Mouse (Mus musculus) mammary gland, adult 2 months (tissue): ENCODE measurements around the gene 2310050C09Rik. TPM values are rescaled to one million over a fixed set of nuclear protein-coding genes. Genes with fewer than 3 reads are reported as not detected.

Experiments used
- polyA plus RNA-seq: library from polyadenylated mRNA; depleted of rRNA; stranded (reverse); fragments of >200 nt; gene quantifications from 2 replicates; pipeline ENCODE4 v1.2.3, GENCODE M21; 2012; ENCODE audit warnings: low replicate concordance; rRNA removed

2310050C09Rik gene
- polyA plus RNA-seq = 0.25 and 9.0 TPM in 2 replicates

DNA sequence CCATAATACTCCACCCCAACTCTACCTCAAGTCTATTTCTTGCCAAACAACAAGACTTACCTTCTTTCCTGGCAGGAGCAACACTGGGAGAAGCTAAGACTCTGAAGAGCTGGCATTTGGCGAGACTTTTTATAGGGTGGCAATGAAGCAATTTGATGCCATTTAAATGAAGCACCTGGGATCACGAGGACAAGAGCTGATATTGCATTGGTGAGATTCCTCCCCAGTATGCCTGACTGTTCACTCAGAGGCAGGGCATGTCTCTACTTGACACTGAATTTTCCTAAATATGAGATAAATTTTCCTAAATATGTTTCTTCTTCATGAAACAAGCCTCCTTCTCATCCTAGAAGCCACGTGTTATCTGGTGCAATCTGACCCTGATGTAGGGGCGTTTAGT, at the start of gene 2310050C09Rik:
Gene 2310050C09Rik (minus strand): TSS at position 101 of the 400 bp plus-strand sequence.

DNA sequence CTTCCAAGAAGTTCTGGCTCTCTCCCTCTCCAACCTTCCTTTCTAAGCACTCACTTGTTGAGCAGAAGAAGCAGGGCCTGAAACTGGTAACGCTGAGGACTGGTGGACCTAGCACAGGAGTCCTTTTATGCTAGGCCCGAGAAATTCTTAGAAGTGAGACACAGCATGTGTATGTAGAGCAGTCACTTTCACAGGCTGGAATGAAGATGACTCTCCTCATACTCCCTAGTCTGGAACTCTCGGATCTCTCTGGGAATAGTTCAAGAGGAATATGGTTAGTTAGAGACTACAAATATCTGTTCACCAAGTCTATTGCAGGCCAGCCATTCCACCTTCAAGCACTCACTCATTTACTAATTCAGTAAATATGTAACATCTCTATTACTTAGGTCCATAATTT, 18.8 kb downstream of the 2310050C09Rik start, which contains the start of gene Lce1l:
Gene Lce1l (minus strand): TSS at position 101 of the 400 bp plus-strand sequence.

GRCm38 (mm10) chr3:92827108-92827507, 42.9 kb downstream of the 2310050C09Rik start, which contains the start of gene Kprp:
Gene Kprp (minus strand): TSS chr3:92827247.

Other genes with a start within 250 kb of the 2310050C09Rik start
- gene Lce6a, start 248.6 kb downstream of the 2310050C09Rik start, polyA plus RNA-seq = 0.66 and 1.3 TPM in 2 replicates
- 0.86 and 4.6 TPM in 2 replicates for gene Lce1a1, start 221.9 kb downstream of the 2310050C09Rik start, polyA plus RNA-seq
- gene Lce1b, start 213.3 kb downstream of the 2310050C09Rik start, polyA plus RNA-seq = 1.4 and 8.5 TPM in 2 replicates
- 0.92 and 8.4 TPM in 2 replicates for gene Lce1a2, start 199.9 kb downstream of the 2310050C09Rik start, polyA plus RNA-seq
- gene Lce1c, start 191.0 kb downstream of the 2310050C09Rik start, polyA plus RNA-seq = 1.2 and 5.9 TPM in 2 replicates
- gene Lce1d, start 183.0 kb downstream of the 2310050C09Rik start, polyA plus RNA-seq = 0.31 and 3.0 TPM in 2 replicates
- gene Lce1e, start 161.1 kb downstream of the 2310050C09Rik start, polyA plus RNA-seq = 0.93 TPM in 1 of 2 replicates, not detected in the other
- gene Lce1f, start 149.9 kb downstream of the 2310050C09Rik start, polyA plus RNA-seq = 0.91 TPM in 1 of 2 replicates, not detected in the other
- gene Gm38119, start 131.1 kb downstream of the 2310050C09Rik start, polyA plus RNA-seq = not detected in 2 replicates
- gene Lce1g, start 117.9 kb downstream of the 2310050C09Rik start, polyA plus RNA-seq = not detected in 2 replicates
- gene Lce1h, start 105.2 kb downstream of the 2310050C09Rik start, polyA plus RNA-seq = 0.22 and 0.56 TPM in 2 replicates
- 1.3 TPM in 1 of 2 replicates, not detected in the other for gene Lce1i, start 91.3 kb downstream of the 2310050C09Rik start, polyA plus RNA-seq
- 0.95 TPM in 1 of 2 replicates, not detected in the other for gene Lce1j, start 79.7 kb downstream of the 2310050C09Rik start, polyA plus RNA-seq
- gene Lce1k, start 62.3 kb downstream of the 2310050C09Rik start, polyA plus RNA-seq = 0.76 TPM in 1 of 2 replicates, not detected in the other
- gene Kprp, start 43.0 kb downstream of the 2310050C09Rik start, polyA plus RNA-seq = 0.30 and 3.9 TPM in 2 replicates
- gene Lce1l, start 18.9 kb downstream of the 2310050C09Rik start, polyA plus RNA-seq = 5.9 TPM in 1 of 2 replicates, not detected in the other
- not detected in 2 replicates for gene Lce3a, start 56.0 kb upstream of the 2310050C09Rik start, polyA plus RNA-seq
- not detected in 2 replicates for gene Lce3b, start 62.8 kb upstream of the 2310050C09Rik start, polyA plus RNA-seq
- gene Lce3c, start 74.3 kb upstream of the 2310050C09Rik start, polyA plus RNA-seq = not detected in 2 replicates
- not detected in 2 replicates for gene Lce3d, start 87.2 kb upstream of the 2310050C09Rik start, polyA plus RNA-seq
- gene Lce3e, start 96.8 kb upstream of the 2310050C09Rik start, polyA plus RNA-seq = not detected in 2 replicates
- gene Lce3f, start 122.0 kb upstream of the 2310050C09Rik start, polyA plus RNA-seq = 0.30 TPM in 1 of 2 replicates, not detected in the other
- gene Crct1, start 145.5 kb upstream of the 2310050C09Rik start, polyA plus RNA-seq = 0.85 and 11.7 TPM in 2 replicates
- 1.9 and 9.2 TPM in 2 replicates for gene Lce1m, start 148.8 kb upstream of the 2310050C09Rik start, polyA plus RNA-seq
- gene Gm4858, start 198.6 kb upstream of the 2310050C09Rik start, polyA plus RNA-seq = not detected in 2 replicates